In the genomic region with DNA sequence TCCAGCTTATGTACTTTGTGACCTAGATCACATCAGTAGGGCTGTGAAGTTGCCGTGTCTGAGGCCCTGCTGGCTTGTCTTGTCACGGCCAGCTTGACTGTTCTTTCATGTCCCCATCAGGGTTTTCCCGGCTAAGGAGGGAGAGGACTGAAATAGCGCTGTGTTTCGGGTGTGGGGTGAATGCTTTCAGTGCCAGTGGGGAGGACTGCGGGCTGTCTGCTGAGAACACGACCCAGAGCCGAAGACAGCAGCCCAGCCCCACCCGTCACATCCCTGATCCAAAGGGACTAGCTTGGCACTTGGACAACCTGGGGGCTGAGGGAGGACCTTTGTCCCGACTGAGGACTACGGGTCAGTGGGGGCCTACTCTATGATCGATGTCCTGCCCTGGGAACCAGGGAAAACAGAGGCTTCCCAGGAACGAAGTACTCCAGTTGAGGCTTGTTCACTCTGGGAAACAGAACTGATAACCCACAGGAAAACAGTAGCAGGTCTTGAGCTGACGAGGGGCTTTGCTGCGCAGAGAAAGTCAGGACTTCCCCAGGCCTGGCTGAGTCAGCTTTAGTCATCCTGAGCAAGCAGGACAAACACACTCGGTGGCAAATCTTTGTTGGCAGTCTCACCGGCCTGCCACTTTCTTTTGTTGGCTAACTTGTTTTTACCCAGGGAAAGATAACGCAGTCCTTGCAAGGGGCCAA, we compare ENCODE assay signal across 9 mouse cellular contexts. TPM values are rescaled to one million over a fixed set of nuclear protein-coding genes. Genes with fewer than 3 reads are reported as not detected.
DNase-seq lines count a peak whose midpoint lies in the region; ATAC-seq lines count a peak whose summit lies in the region.
"Had no signal": no experiment of that assay in that cellular context is flagged by ENCODE, and none has a peak within 500 bp of the region (broad histone marks: within the 10 kb centered on the region; RNA-seq: fewer than 3 reads in every experiment).

No protein-coding gene starts in this region.

- DNase-seq in adrenal gland, adult (ENCODE audit: inconsistent age in 2 of 2, low spot score in 1 of 2), result peak; percentile 78 to 88
- no peak for DNase-seq in adrenal gland, postnatal 4 days (ENCODE audit: low spot score in 2 of 2)
- DNase-seq in urinary bladder, postnatal 14 days (ENCODE audit: low spot score), result peak; percentile 81
- DNase-seq in urinary bladder, adult 2 months (ENCODE audit: low spot score), result no peak
- no peak for DNase-seq in liver, embryonic 13.5 days
- peak; percentile 61 for DNase-seq in yolk sac, embryonic 10.5 days (ENCODE audit: low spot score)
- DNase-seq in spleen, postnatal 4 days (ENCODE audit: low spot score in 2 of 2), result no peak
- DNase-seq in embryo, embryonic 10.5 days (ENCODE audit: low spot score), result no peak

- ATAC-seq in liver, embryonic 13.5 days (ENCODE audit: low read depth), result peak; percentile 62

- H3K9me3 ChIP-seq in liver, embryonic 13.5 days (replicated peaks), result no peaks in the 10 kb centered on the region
- H3K9me3 ChIP-seq: lung, embryonic 15.5 days had no signal

- no peaks in the 10 kb centered on the region for H3K27me3 ChIP-seq in liver, embryonic 13.5 days
- H3K27me3 ChIP-seq: lung, embryonic 15.5 days had no signal

- H3K4me3 ChIP-seq in liver, embryonic 13.5 days (replicated peaks), result no peak overlapping the region
- H3K4me3 ChIP-seq: lung, embryonic 15.5 days had no signal

- H3K4me2 ChIP-seq in liver, embryonic 13.5 days, result no peak overlapping the region
- H3K4me2 ChIP-seq: lung, embryonic 15.5 days had no signal

- WGBS in liver, embryonic 13.5 days (ENCODE audit: insufficient replicate concordance), result 60% methylated on average over 18 of the region's 18 CpGs

- H3K27ac ChIP-seq in liver, embryonic 13.5 days, result peak overlapping the region; percentile 48
- H3K27ac ChIP-seq: lung, embryonic 15.5 days had no signal

- no peak overlapping the region for H3K9ac ChIP-seq in liver, embryonic 13.5 days
- H3K9ac ChIP-seq: lung, embryonic 15.5 days had no signal

- H3K4me1 ChIP-seq in liver, embryonic 13.5 days (replicated peaks), result peaks cover 56% of the 10 kb centered on the region

- H3K36me3 ChIP-seq in liver, embryonic 13.5 days, result no peaks in the 10 kb centered on the region
- H3K36me3 ChIP-seq: lung, embryonic 15.5 days had no signal

RNA-seq across cellular contexts. Expression of gene Pitpna, which starts 23.9 kb away (rescaled TPM):
- 100 to 1,000 TPM; 120 to 135 TPM for total RNA-seq in adrenal gland, postnatal 4 days (2021)
- polyA plus RNA-seq in urinary bladder, adult 2 months (2012; rRNA removed), result 148 and 178 TPM in 2 replicates
- 33.2 and 38.3 TPM in 2 replicates for polyA plus RNA-seq in liver, embryonic 13.5 days (2015; fragmentation: Nextera tagmentation; extraction: Ambion mirVana)

RNA-seq across cellular contexts. Expression of gene Slc43a2, which starts 32.5 kb away (rescaled TPM):
- 10 to 100 TPM; 24.2 to 33.0 TPM for total RNA-seq in adrenal gland, postnatal 4 days (2021)
- polyA plus RNA-seq in urinary bladder, adult 2 months (2012; rRNA removed), result 11.3 and 12.5 TPM in 2 replicates
- polyA plus RNA-seq in liver, embryonic 13.5 days (2015; fragmentation: Nextera tagmentation; extraction: Ambion mirVana), result 3.7 and 5.9 TPM in 2 replicates

RNA-seq across cellular contexts. Expression of gene Scarf1, which starts 50.7 kb away (rescaled TPM):
- 10 to 100 TPM; 13.8 to 14.4 TPM for total RNA-seq in adrenal gland, postnatal 4 days (2021)
- polyA plus RNA-seq in urinary bladder, adult 2 months (2012; rRNA removed), result 4.9 and 6.4 TPM in 2 replicates
- 2.6 and 3.0 TPM in 2 replicates for polyA plus RNA-seq in liver, embryonic 13.5 days (2015; fragmentation: Nextera tagmentation; extraction: Ambion mirVana)

RNA-seq across cellular contexts. Expression of gene Rilp, which starts 54.1 kb away (rescaled TPM):
- total RNA-seq in adrenal gland, postnatal 4 days (2021), result 1 to 10 TPM; 7.7 to 8.5 TPM
- polyA plus RNA-seq in urinary bladder, adult 2 months (2012; rRNA removed), result 6.4 and 7.2 TPM in 2 replicates
- polyA plus RNA-seq in liver, embryonic 13.5 days (2015; fragmentation: Nextera tagmentation; extraction: Ambion mirVana), result 1.4 and 1.6 TPM in 2 replicates

Comparison
In these comparisons a context has a peak if more than half of its experiments do, and no peak if none do; other contexts are left out.
1. DNase-seq: peak in adrenal gland, adult (2 of 2), urinary bladder, postnatal 14 days (single experiment) and yolk sac, embryonic 10.5 days (single experiment); none in adrenal gland, postnatal 4 days (0 of 2), urinary bladder, adult 2 months (single experiment), liver, embryonic 13.5 days (single experiment), spleen, postnatal 4 days (0 of 2) and embryo, embryonic 10.5 days (single experiment).